Mouse (Mus musculus): ENCODE measurements at regions not wholly inside any gene's neighbourhood (a gene's known extent, or its start where the extent isn't known, plus 50 kb on each side); places are given as distances from the start of the nearest gene placed in this dataset.

GRCm38 (mm10) chrX:96876239-96876638, 163.0 kb downstream of the Gpr165 start:
- DNase-seq = no peak

DNA sequence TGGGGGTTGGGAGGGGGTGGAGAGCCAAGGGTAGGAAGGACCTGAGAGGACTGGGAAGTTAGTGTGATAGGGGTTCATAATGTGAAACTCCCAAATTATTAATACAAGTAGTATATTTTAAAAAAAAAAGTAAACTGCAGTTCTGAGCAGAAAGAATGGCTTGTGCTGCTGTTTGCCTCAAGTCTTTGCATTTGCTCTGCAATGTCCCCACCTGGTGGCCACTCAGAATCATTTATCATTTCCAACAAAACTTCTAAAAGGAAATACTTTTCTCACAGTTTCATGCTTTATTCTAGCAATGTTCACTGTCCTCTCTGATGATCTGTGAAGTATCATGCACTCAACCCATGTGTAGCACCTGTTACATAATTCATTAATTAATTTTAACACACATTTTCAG, 165.5 kb downstream of the Gpr165 start:
- peak; percentile 1 to 49 for DNase-seq

DNA sequence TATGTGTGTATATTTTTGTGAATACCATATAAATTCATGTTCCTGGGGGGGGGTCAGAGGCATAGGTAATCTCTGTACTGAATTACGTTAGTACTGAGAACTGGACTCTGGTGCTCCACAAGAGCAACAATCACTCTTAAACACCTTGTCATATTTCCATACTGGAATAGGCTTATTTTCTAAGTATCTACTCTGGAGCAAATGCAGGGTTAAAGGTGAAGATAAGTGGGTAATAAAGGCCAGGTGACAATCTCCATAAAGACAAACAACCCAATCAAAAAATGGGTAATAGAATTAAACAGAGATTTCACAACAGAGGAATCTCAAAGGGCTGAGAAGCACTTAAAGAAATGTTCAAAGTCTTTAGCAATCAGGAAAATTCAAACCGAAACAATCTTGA, 165.9 kb downstream of the Gpr165 start:
- no peak for DNase-seq

GRCm38 (mm10) chrX:96900636-96901035, 171.8 kb upstream of the Pgr15l start:
- peak in 1 of 2 experiments; percentile 19 for DNase-seq

Data from kidney, postnatal 36 days (tissue).